Mouse (Mus musculus) bone marrow, adult 2 months (tissue): ENCODE data around the gene Sh2d2a.

Experiments used
- CTCF ChIP-seq: fragments of 200-500 bp; IDR thresholded peaks from 2 replicates; pipeline ENCODE4 v1.5.1; 2011; ENCODE audit warnings: low read length, control low read depth; ENCODE audit not compliant: control insufficient read depth, insufficient read depth
- POLR2A ChIP-seq: fragments of 200-500 bp; IDR thresholded peaks from 2 replicates; pipeline ENCODE4 v1.6.1; 2011; ENCODE audit warnings: low read depth, mild to moderate bottlenecking, control low read depth, low read length, borderline replicate concordance; ENCODE audit not compliant: control insufficient read depth

GRCm38 (mm10) chr3:87849117-87849516 is 2.6 kb downstream of the Sh2d2a start:
- no peak for TF ChIP-seq CTCF
- TF ChIP-seq POLR2A = no peak
